Comparison of ENCODE assay signal across 16 mouse cellular contexts in the genomic region with DNA sequence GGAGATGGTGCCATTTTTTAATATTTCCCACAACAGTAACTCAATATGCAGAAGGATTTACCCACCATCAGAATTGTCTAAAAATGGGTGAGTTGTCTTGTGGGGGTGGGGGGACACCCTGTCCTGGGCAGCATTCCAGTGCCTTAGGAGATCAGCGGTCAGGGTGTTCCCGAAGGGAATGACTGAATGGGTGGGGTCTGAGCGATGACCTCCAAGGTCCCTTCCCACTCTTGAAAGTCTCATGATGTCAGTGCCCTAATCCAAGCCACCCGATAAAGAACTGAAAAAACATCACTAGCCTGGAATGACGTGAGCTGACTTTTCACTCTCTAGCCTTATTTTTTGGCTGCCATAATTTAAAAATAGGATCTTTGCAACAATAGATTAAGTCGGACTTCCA. TPM values are rescaled to one million over a fixed set of nuclear protein-coding genes. Genes with fewer than 3 reads are reported as not detected.
DNase-seq lines count a peak whose midpoint lies in the region; ATAC-seq and TF ChIP-seq lines count a peak whose summit lies in the region.
"Had no signal": no experiment of that assay in that cellular context is flagged by ENCODE, and none has a peak within 500 bp of the region (broad histone marks: within the 10 kb centered on the region; RNA-seq: fewer than 3 reads in every experiment).

No protein-coding gene starts in this region.

- H3K4me2 ChIP-seq in heart, embryonic 13.5 days, result no peak overlapping the region
- no peak overlapping the region for H3K4me2 ChIP-seq in lung, postnatal 0 days (replicated peaks; ENCODE audit: low read depth, low read length)
- H3K4me2 ChIP-seq: hindbrain, embryonic 13.5 days had no signal

- H3K9me3 ChIP-seq in heart, embryonic 13.5 days, result no peaks in the 10 kb centered on the region
- H3K9me3 ChIP-seq in lung, postnatal 0 days (ENCODE audit: low read length), result no peaks in the 10 kb centered on the region
- H3K9me3 ChIP-seq: hindbrain, embryonic 13.5 days had no signal

- no peaks in the 10 kb centered on the region for H3K36me3 ChIP-seq in heart, embryonic 13.5 days
- no peaks in the 10 kb centered on the region for H3K36me3 ChIP-seq in lung, postnatal 0 days (ENCODE audit: insufficient read depth, low read length)
- H3K36me3 ChIP-seq: hindbrain, embryonic 13.5 days had no signal

- peaks cover 54% of the 10 kb centered on the region for H3K4me1 ChIP-seq in heart, embryonic 13.5 days
- H3K4me1 ChIP-seq in lung, postnatal 0 days (ENCODE audit: insufficient read depth, low read depth, low read length), result 0 out of 2 replicates have a peak, but pooled peaks cover 3% of the 10 kb centered on the region

- TF ChIP-seq EP300 in lung, postnatal 0 days (IDR thresholded peaks at IDR 0.05), result peak; percentile 88; the same call in 1 of the 2 replicates

- DNase-seq in gastrocnemius, postnatal 25 days, result peak; percentile 41
- DNase-seq in gastrocnemius, postnatal 10 days, result no peak
- peak; percentile 48 to 79 for DNase-seq in kidney, postnatal 25 days
- DNase-seq in kidney, postnatal 10 days, result no peak
- peak; percentile 74 for DNase-seq in lung, postnatal 0 days (ENCODE audit: low spot score)
- DNase-seq in retina, embryonic 14.5 days (ENCODE audit: low spot score), result no peak
- no peak for DNase-seq in spleen, adult 12 weeks (ENCODE audit: low spot score)
- DNase-seq: cerebellum, postnatal 10 days; liver; right cerebral cortex, postnatal 4 days; thymus, postnatal 4 days had no signal

- no peak for ATAC-seq in heart, embryonic 13.5 days (ENCODE audit: extremely low read depth, insufficient number of reproducible peaks, low FRiP score, low TSS enrichment)
- ATAC-seq in lung, postnatal 0 days, result peak; percentile 58

- H3K27me3 ChIP-seq in heart, embryonic 13.5 days (replicated peaks), result peaks cover 26% of the 10 kb centered on the region
- H3K27me3 ChIP-seq in lung, postnatal 0 days (replicated peaks; ENCODE audit: insufficient read depth, low read length), result no peaks in the 10 kb centered on the region
- H3K27me3 ChIP-seq: hindbrain, embryonic 13.5 days had no signal

- H3K27ac ChIP-seq in heart, embryonic 13.5 days (replicated peaks), result 0 out of 2 replicates have a peak overlapping the region, but pooled peaks have one; percentile 65
- H3K27ac ChIP-seq in lung, postnatal 0 days (ENCODE audit: low read length), result peak overlapping the region; percentile 55
- H3K27ac ChIP-seq: hindbrain, embryonic 13.5 days had no signal

- WGBS in heart, embryonic 13.5 days, result 48% methylated on average over 6 of the region's 6 CpGs
- 47% methylated on average over 6 of the region's 6 CpGs for WGBS in lung, postnatal 0 days

- no peak overlapping the region for H3K9ac ChIP-seq in heart, embryonic 13.5 days
- H3K9ac ChIP-seq in lung, postnatal 0 days (replicated peaks; ENCODE audit: low read depth), result no peak overlapping the region
- H3K9ac ChIP-seq: hindbrain, embryonic 13.5 days had no signal

- no peak overlapping the region for H3K4me3 ChIP-seq in heart, embryonic 13.5 days
- H3K4me3 ChIP-seq in lung, postnatal 0 days (ENCODE audit: low read depth, low read length), result no peak overlapping the region
- H3K4me3 ChIP-seq: hindbrain, embryonic 13.5 days; myocyte had no signal

- TF ChIP-seq CTCF in lung, postnatal 0 days (IDR thresholded peaks at IDR 0.05), result no peak

RNA-seq across cellular contexts. Expression of gene Adgrf5, which starts 5.0 kb away (rescaled TPM):
- total RNA-seq in gastrocnemius, postnatal 25 days (2021), result 10 to 100 TPM; 87.4 to 89.4 TPM
- 10 to 100 TPM; 78.9 to 85.3 TPM for total RNA-seq in gastrocnemius, postnatal 10 days (2021)
- polyA plus RNA-seq in heart, embryonic 13.5 days (2015; fragmentation: Nextera tagmentation; extraction: Ambion mirVana), result 17.4 and 18.7 TPM in 2 replicates
- 51.1 and 68.6 TPM in 2 replicates for polyA plus RNA-seq in lung, postnatal 0 days (2015; fragmentation: Nextera tagmentation; extraction: Ambion mirVana)
- total RNA-seq: megakaryocyte-erythroid progenitor cell, adult 5-6 weeks; MEL had no signal

Comparison
In these comparisons a context has a peak if more than half of its experiments do, and no peak if none do; other contexts are left out.
1. DNase-seq: peak in gastrocnemius, postnatal 25 days (single experiment), kidney, postnatal 25 days (2 of 2) and lung, postnatal 0 days (single experiment); none in gastrocnemius, postnatal 10 days (single experiment), kidney, postnatal 10 days (single experiment), retina, embryonic 14.5 days (single experiment) and spleen, adult 12 weeks (single experiment).